Mouse (Mus musculus): ENCODE measurements around the gene Actr5. TPM values are rescaled to one million over a fixed set of nuclear protein-coding genes. Genes with fewer than 3 reads are reported as not detected.

Actr5 gene
- total RNA-seq, 2 experiments from 2014 or later: 15.6 to 21.6 TPM

GRCm38 (mm10) chr2:158613541-158614417, 10.9 kb upstream of the Actr5 start:
- peak; percentile 43 for ATAC-seq (replicated peaks; ENCODE audit: poor library complexity, severe bottlenecking)

- ATAC-seq (replicated peaks; ENCODE audit: poor library complexity, severe bottlenecking): peak; percentile 21; the same call in 1 of the 2 replicates
Measured at GRCm38 (mm10) chr2:158614418-158614955, 10.2 kb upstream of the Actr5 start.

GRCm38 (mm10) chr2:158615161-158615680, 9.5 kb upstream of the Actr5 start:
- 0 out of 2 replicates have a peak, but pooled peaks have one; percentile 22 for ATAC-seq (replicated peaks; ENCODE audit: poor library complexity, severe bottlenecking)

- no peak for ATAC-seq (replicated peaks; ENCODE audit: poor library complexity, severe bottlenecking)
Measured at GRCm38 (mm10) chr2:158615702-158616101, 9.0 kb upstream of the Actr5 start.

GRCm38 (mm10) chr2:158616296-158616695, 8.4 kb upstream of the Actr5 start:
- ATAC-seq (replicated peaks; ENCODE audit: poor library complexity, severe bottlenecking): no peak

- ATAC-seq (replicated peaks; ENCODE audit: poor library complexity, severe bottlenecking): no peak
Measured at GRCm38 (mm10) chr2:158616790-158617189, 7.9 kb upstream of the Actr5 start.

- ATAC-seq (replicated peaks; ENCODE audit: poor library complexity, severe bottlenecking): no peak
Measured at GRCm38 (mm10) chr2:158625231-158625630, 543 bp downstream of the Actr5 start.

- no peak for ATAC-seq (replicated peaks; ENCODE audit: poor library complexity, severe bottlenecking)
Measured at GRCm38 (mm10) chr2:158625697-158626096, 1.0 kb downstream of the Actr5 start.

GRCm38 (mm10) chr2:158628858-158629257, 4.2 kb downstream of the Actr5 start:
- ATAC-seq (replicated peaks; ENCODE audit: poor library complexity, severe bottlenecking): no peak

- ATAC-seq (replicated peaks; ENCODE audit: poor library complexity, severe bottlenecking): no peak
Measured at GRCm38 (mm10) chr2:158629414-158629813, 4.7 kb downstream of the Actr5 start.

GRCm38 (mm10) chr2:158631873-158632272, 7.2 kb downstream of the Actr5 start:
- no peak for ATAC-seq (replicated peaks; ENCODE audit: poor library complexity, severe bottlenecking)

- peak; percentile 88 for ATAC-seq (replicated peaks; ENCODE audit: poor library complexity, severe bottlenecking)
Measured at GRCm38 (mm10) chr2:158641869-158642268, 17.2 kb downstream of the Actr5 start.

- ATAC-seq (replicated peaks; ENCODE audit: poor library complexity, severe bottlenecking): no peak
Measured at GRCm38 (mm10) chr2:158642587-158642986, 17.9 kb downstream of the Actr5 start.

GRCm38 (mm10) chr2:158643791-158644190, 19.1 kb downstream of the Actr5 start:
- no peak for ATAC-seq (replicated peaks; ENCODE audit: poor library complexity, severe bottlenecking)

GRCm38 (mm10) chr2:158651159-158651908, 26.6 kb downstream of the Actr5 start:
- ATAC-seq (replicated peaks; ENCODE audit: poor library complexity, severe bottlenecking): peak; percentile 82

GRCm38 (mm10) chr2:158652985-158653384, 28.3 kb downstream of the Actr5 start:
- peak; percentile 57 for ATAC-seq (replicated peaks; ENCODE audit: poor library complexity, severe bottlenecking)

GRCm38 (mm10) chr2:158654717-158655116, 30.0 kb downstream of the Actr5 start:
- ATAC-seq (replicated peaks; ENCODE audit: poor library complexity, severe bottlenecking): no peak

- ATAC-seq (replicated peaks; ENCODE audit: poor library complexity, severe bottlenecking): no peak
Measured at GRCm38 (mm10) chr2:158655806-158656205, 31.1 kb downstream of the Actr5 start.

- ATAC-seq (replicated peaks; ENCODE audit: poor library complexity, severe bottlenecking): peak; percentile 72
Measured at GRCm38 (mm10) chr2:158658822-158659221, 34.1 kb downstream of the Actr5 start.

- peak; percentile 23; the same call in 1 of the 2 replicates for ATAC-seq (replicated peaks; ENCODE audit: poor library complexity, severe bottlenecking)
Measured at GRCm38 (mm10) chr2:158659346-158659745, 34.7 kb downstream of the Actr5 start.

- ATAC-seq (replicated peaks; ENCODE audit: poor library complexity, severe bottlenecking): no peak
Measured at GRCm38 (mm10) chr2:158665098-158665497, 40.4 kb downstream of the Actr5 start, which contains the start of gene Ppp1r16b. Gene Ppp1r16b (plus strand): TSS chr2:158665398.

Data from granulocyte monocyte progenitor cell, adult 5-6 weeks (primary cell).